Mouse (Mus musculus) forebrain, embryonic 16.5 days (tissue): ENCODE data around the gene Ccdc14. TPM values are rescaled to one million over a fixed set of nuclear protein-coding genes. Genes with fewer than 3 reads are reported as not detected.
"Not testable (repeated sequence)": the region's sequence is repeated elsewhere in the genome, so short reads cannot be mapped to it uniquely, and the experiment has no call there.

Experiments
- ATAC-seq: fragments of 200-750 bp; cut with Nextera tagmentation; 2 replicates; pipeline ENCODE4 v1.8.0; 2017; ENCODE audit warnings: mild to moderate bottlenecking, moderate library complexity
- H3K27ac ChIP-seq: fragments of 300-500 bp; sonication (generic); 2 replicates; pipeline ENCODE4 v1.5.1; 2014; ENCODE audit warnings: low read length, control low read depth
- H3K27me3 ChIP-seq: fragments of 300-500 bp; sonication (generic); replicated peaks from 2 replicates; pipeline ENCODE4 v1.6.1; 2014; ENCODE audit warnings: low read length; ENCODE audit not compliant: control insufficient read depth, insufficient read depth
- H3K36me3 ChIP-seq: fragments of 300-500 bp; sonication (generic); 2 replicates; pipeline ENCODE4 v1.6.1; 2014; ENCODE audit not compliant: control insufficient read depth, insufficient read depth
- H3K4me1 ChIP-seq: fragments of 300-500 bp; sonication (generic); replicated peaks from 2 replicates; pipeline ENCODE4 v1.6.1; 2014; ENCODE audit warnings: low read length; ENCODE audit not compliant: control insufficient read depth, insufficient read depth
- H3K4me2 ChIP-seq: fragments of 300-500 bp; sonication (generic); 2 replicates; pipeline ENCODE4 v1.6.1; 2014; ENCODE audit warnings: mild to moderate bottlenecking, low read length, control low read depth
- H3K4me3 ChIP-seq: fragments of 300-500 bp; sonication (generic); replicated peaks from 2 replicates; pipeline ENCODE4 v1.5.1; 2014; ENCODE audit warnings: mild to moderate bottlenecking, low read length, control low read depth
- H3K9ac ChIP-seq: fragments of 300-500 bp; sonication (generic); replicated peaks from 2 replicates; pipeline ENCODE4 v1.6.1; 2014; ENCODE audit warnings: low read depth, low read length, control low read depth
- H3K9me3 ChIP-seq: fragments of 300-500 bp; sonication (generic); 2 replicates; pipeline ENCODE4 v1.6.1; 2016; ENCODE audit warnings: low read length; ENCODE audit not compliant: control insufficient read depth
- WGBS: fragments of 180-500 bp; shearing (Covaris S2); extraction: QIAGEN DNeasy Blood & Tissue Kit; methylation state at CpG from one replicate; pipeline ENCODE4 v1.1.7; 2014; 5-methylcytosine and 5-hydroxymethylcytosine counted together
- polyA plus RNA-seq: library from polyadenylated mRNA; unstranded; fragments of >200 nt; fragmentation: Nextera tagmentation; extraction: Ambion mirVana; gene quantifications from 2 replicates; pipeline ENCODE4 v1.2.1, GENCODE M21; 2015

Gene Ccdc14
- polyA plus RNA-seq = 5.2 and 5.6 TPM in 2 replicates

GRCm38 (mm10) chr16:34690334-34691144, at the start of gene Ccdc14:
Gene Ccdc14, plus strand, starts transcription at chr16:34690616.
- WGBS = under 1% methylated on average over 51 of the region's 53 CpGs
- peaks cover 6% of the 10 kb centered on the region for H3K4me1 ChIP-seq
- peak within 1 kb of the TSS; percentile 66 for H3K4me2 ChIP-seq
- peak within 1 kb of the TSS; percentile 56 for H3K9ac ChIP-seq
- H3K27ac ChIP-seq = peak within 1 kb of the TSS; percentile 80
- H3K4me3 ChIP-seq = peak within 1 kb of the TSS; percentile 51
- peak; percentile 93 for ATAC-seq
- no peaks in the 10 kb centered on the region for H3K9me3 ChIP-seq
- no peaks in the 10 kb centered on the region for H3K36me3 ChIP-seq
- no peaks in the 10 kb centered on the region for H3K27me3 ChIP-seq

- H3K4me2 ChIP-seq = no peak overlapping the region
- H3K27me3 ChIP-seq = no peaks in the 10 kb centered on the region
- ATAC-seq = no peak
- no peak overlapping the region for H3K9ac ChIP-seq
- no peak overlapping the region for H3K4me3 ChIP-seq
- no peaks in the 10 kb centered on the region for H3K36me3 ChIP-seq
- no peak overlapping the region for H3K27ac ChIP-seq
- WGBS = 78% methylated on average over 8 of the region's 8 CpGs
- peaks cover 2% of the 10 kb centered on the region; the same call in 1 of the 2 replicates for H3K4me1 ChIP-seq
- no peaks in the 10 kb centered on the region for H3K9me3 ChIP-seq
Measured at GRCm38 (mm10) chr16:34643511-34644259, 46.7 kb upstream of the Ccdc14 start.

GRCm38 (mm10) chr16:34649621-34650020, 40.8 kb upstream of the Ccdc14 start, which contains the start of gene Ropn1:
Gene Ropn1, plus strand, starts transcription at chr16:34649921.
- Histone ChIP-seq H3K27ac (no peak within 1 kb of the TSS), H3K4me2 (no peak within 1 kb of the TSS), H3K4me1 (no peaks in the 10 kb centered on the region), H3K9me3 (no peaks in the 10 kb centered on the region), H3K4me3 (no peak within 1 kb of the TSS), H3K36me3 (no peaks in the 10 kb centered on the region), H3K27me3 (no peaks in the 10 kb centered on the region), H3K9ac (no peak within 1 kb of the TSS)
- no peak for ATAC-seq
- WGBS = 68% methylated on average over 7 of the region's 7 CpGs

- no peak overlapping the region for H3K4me2 ChIP-seq
- no peak for ATAC-seq
- H3K9me3 ChIP-seq = no peaks in the 10 kb centered on the region
- H3K27me3 ChIP-seq = no peaks in the 10 kb centered on the region
- no peak overlapping the region for H3K4me3 ChIP-seq
- 89% methylated on average over 5 of the region's 5 CpGs for WGBS
- H3K27ac ChIP-seq = no peak overlapping the region
- H3K36me3 ChIP-seq = no peaks in the 10 kb centered on the region
- no peak overlapping the region for H3K9ac ChIP-seq
- peaks cover 2% of the 10 kb centered on the region for H3K4me1 ChIP-seq
Measured at GRCm38 (mm10) chr16:34653023-34653422, 37.4 kb upstream of the Ccdc14 start.

GRCm38 (mm10) chr16:34657566-34657965, 32.9 kb upstream of the Ccdc14 start:
- 0 out of 2 replicates have a peak, but pooled peaks have one; percentile 49 for ATAC-seq
- Histone ChIP-seq H3K4me2 (peak overlapping the region; percentile 54), H3K9ac (peak overlapping the region; percentile 42; the same call in 1 of the 2 replicates), H3K4me3 (peak overlapping the region; percentile 35)
- 2% methylated on average over 16 of the region's 16 CpGs for WGBS
- not testable (repeated sequence) for H3K27me3 ChIP-seq, H3K4me1 ChIP-seq, H3K36me3 ChIP-seq, H3K9me3 ChIP-seq, H3K27ac ChIP-seq

GRCm38 (mm10) chr16:34657983-34658382, 32.4 kb upstream of the Ccdc14 start:
- ATAC-seq = peak; percentile 26; the same call in 1 of the 2 replicates
- 20% methylated on average over 5 of the region's 5 CpGs for WGBS
- H3K27me3 ChIP-seq = no peaks in the 10 kb centered on the region

DNA sequence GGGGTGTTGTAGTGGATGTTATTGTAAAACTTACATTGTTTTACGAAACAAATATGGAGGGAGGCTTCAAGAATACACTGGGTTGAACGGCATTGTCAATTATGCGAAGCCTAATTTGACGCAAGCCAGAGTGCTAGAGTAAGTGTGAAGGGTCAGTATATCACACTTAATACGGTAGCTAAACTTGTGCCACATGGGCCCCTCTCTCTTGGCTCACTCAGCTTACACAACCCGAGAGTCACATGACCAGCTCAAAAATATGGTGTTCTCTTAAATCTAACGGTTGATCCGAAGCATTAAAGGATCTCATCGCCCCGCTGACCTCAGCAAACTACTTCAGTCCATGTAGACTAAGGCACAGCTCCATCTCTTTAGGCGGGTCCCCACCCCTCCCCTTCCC, 32.0 kb upstream of the Ccdc14 start:
- 29% methylated on average over 11 of the region's 11 CpGs for WGBS
- Histone ChIP-seq H3K9me3 (no peaks in the 10 kb centered on the region), H3K36me3 (no peaks in the 10 kb centered on the region), H3K4me2 (peak overlapping the region; percentile 54), H3K27me3 (no peaks in the 10 kb centered on the region), H3K9ac (0 out of 2 replicates have a peak overlapping the region, but pooled peaks have one; percentile 29), H3K4me3 (peak overlapping the region; percentile 35), H3K27ac (no peak overlapping the region), H3K4me1 (peaks cover 8% of the 10 kb centered on the region)
- ATAC-seq = peak; percentile 77

More at GRCm38 (mm10) chr16:34657983-34658382, 32.4 kb upstream of the Ccdc14 start:
- H3K9ac ChIP-seq = no peak overlapping the region
- peak overlapping the region; percentile 35 for H3K4me3 ChIP-seq
- H3K27ac ChIP-seq = no peak overlapping the region
- no peaks in the 10 kb centered on the region for H3K9me3 ChIP-seq
- no peaks in the 10 kb centered on the region for H3K36me3 ChIP-seq
- H3K4me1 ChIP-seq = peaks cover 8% of the 10 kb centered on the region
- H3K4me2 ChIP-seq = peak overlapping the region; percentile 54

GRCm38 (mm10) chr16:34664553-34664952, 25.9 kb upstream of the Ccdc14 start:
- Histone ChIP-seq H3K27me3 (no peaks in the 10 kb centered on the region), H3K4me1 (peaks cover 8% of the 10 kb centered on the region; the same call in 1 of the 2 replicates), H3K4me2 (no peak overlapping the region), H3K4me3 (no peak overlapping the region), H3K9me3 (no peaks in the 10 kb centered on the region), H3K9ac (no peak overlapping the region), H3K27ac (no peak overlapping the region), H3K36me3 (no peaks in the 10 kb centered on the region)
- 65% methylated on average over 3 of the region's 3 CpGs for WGBS
- ATAC-seq = no peak
